ENCODE assay signal across 14 mouse cellular contexts in genomic region chr11:86571871-86572270, GRCm38 (mm10). TPM values are rescaled to one million over a fixed set of nuclear protein-coding genes. Genes with fewer than 3 reads are reported as not detected.
DNase-seq lines count a peak whose midpoint lies in the region; ATAC-seq and TF ChIP-seq lines count a peak whose summit lies in the region.
"Had no signal": no experiment of that assay in that cellular context is flagged by ENCODE, and none has a peak within 500 bp of the region (broad histone marks: within the 10 kb centered on the region; RNA-seq: fewer than 3 reads in every experiment).

No protein-coding gene starts in this region.

- no peaks in the 10 kb centered on the region for H3K9me3 ChIP-seq in heart, embryonic 16.5 days (replicated peaks; ENCODE audit: control insufficient read depth, low read length)
- H3K9me3 ChIP-seq in lung, postnatal 0 days (ENCODE audit: low read length): no peaks in the 10 kb centered on the region
- H3K9me3 ChIP-seq in intestine, postnatal 0 days (ENCODE audit: control insufficient read depth): no peaks in the 10 kb centered on the region
- H3K9me3 ChIP-seq: forebrain, embryonic 13.5 days; hindbrain, embryonic 13.5 days; midbrain, embryonic 15.5 days; neural tube, embryonic 13.5 days had no signal

- no peaks in the 10 kb centered on the region for H3K27me3 ChIP-seq in heart, embryonic 16.5 days (ENCODE audit: control insufficient read depth, insufficient read depth, low read length)
- H3K27me3 ChIP-seq in lung, postnatal 0 days (replicated peaks; ENCODE audit: insufficient read depth, low read length): no peaks in the 10 kb centered on the region
- H3K27me3 ChIP-seq in intestine, postnatal 0 days (replicated peaks; ENCODE audit: control insufficient read depth, insufficient read depth, low read length): no peaks in the 10 kb centered on the region
- H3K27me3 ChIP-seq: forebrain, embryonic 13.5 days; hindbrain, embryonic 13.5 days; midbrain, embryonic 15.5 days; neural tube, embryonic 13.5 days had no signal

- TF ChIP-seq EP300 in lung, postnatal 0 days (IDR thresholded peaks at IDR 0.05): no peak

- TF ChIP-seq CTCF in lung, postnatal 0 days (IDR thresholded peaks at IDR 0.05): no peak
- TF ChIP-seq CTCF in intestine, postnatal 0 days (IDR thresholded peaks at IDR 0.05; ENCODE audit: low read depth): no peak

- no peak for ATAC-seq in heart, embryonic 16.5 days (replicated peaks; ENCODE audit: extremely low read depth, insufficient read depth, low FRiP score)
- peak; percentile 63 for ATAC-seq in lung, postnatal 0 days
- no peak for ATAC-seq in intestine, postnatal 0 days
- ATAC-seq in activated CD4-positive, CD25-positive, alpha-beta regulatory T cell, adult 4 months: no peak
- ATAC-seq: forebrain, embryonic 13.5 days; midbrain, embryonic 15.5 days had no signal

- no peak overlapping the region for H3K4me3 ChIP-seq in heart, embryonic 16.5 days (ENCODE audit: low read length)
- H3K4me3 ChIP-seq in lung, postnatal 0 days (ENCODE audit: low read depth, low read length): no peak overlapping the region
- H3K4me3 ChIP-seq in intestine, postnatal 0 days (ENCODE audit: low read depth, low read length): no peak overlapping the region
- H3K4me3 ChIP-seq: forebrain, embryonic 13.5 days; hindbrain, embryonic 13.5 days; midbrain, embryonic 15.5 days; neural tube, embryonic 13.5 days had no signal

- H3K9ac ChIP-seq in heart, embryonic 16.5 days (ENCODE audit: low read length): no peak overlapping the region
- H3K9ac ChIP-seq in lung, postnatal 0 days (replicated peaks; ENCODE audit: low read depth): no peak overlapping the region
- no peak overlapping the region for H3K9ac ChIP-seq in intestine, postnatal 0 days (ENCODE audit: low read depth, low read length)
- H3K9ac ChIP-seq: forebrain, embryonic 13.5 days; midbrain, embryonic 15.5 days; neural tube, embryonic 13.5 days had no signal

- H3K4me2 ChIP-seq in heart, embryonic 16.5 days (ENCODE audit: low read depth, low read length): no peak overlapping the region
- H3K4me2 ChIP-seq in lung, postnatal 0 days (replicated peaks; ENCODE audit: low read depth, low read length): no peak overlapping the region
- H3K4me2 ChIP-seq in intestine, postnatal 0 days (replicated peaks; ENCODE audit: low read depth): no peak overlapping the region
- H3K4me2 ChIP-seq: forebrain, embryonic 13.5 days; hindbrain, embryonic 13.5 days; midbrain, embryonic 15.5 days; neural tube, embryonic 13.5 days had no signal

- H3K36me3 ChIP-seq in heart, embryonic 16.5 days (ENCODE audit: control insufficient read depth, insufficient read depth): peaks cover 7% of the 10 kb centered on the region; the same call in 1 of the 2 replicates
- no peaks in the 10 kb centered on the region for H3K36me3 ChIP-seq in lung, postnatal 0 days (ENCODE audit: insufficient read depth, low read length)
- no peaks in the 10 kb centered on the region for H3K36me3 ChIP-seq in intestine, postnatal 0 days (ENCODE audit: control insufficient read depth, insufficient read depth)
- H3K36me3 ChIP-seq: hindbrain, embryonic 13.5 days; midbrain, embryonic 15.5 days; neural tube, embryonic 13.5 days had no signal

- peaks cover 14% of the 10 kb centered on the region for H3K4me1 ChIP-seq in heart, embryonic 16.5 days (ENCODE audit: control insufficient read depth, insufficient read depth, low read length)
- peaks cover 16% of the 10 kb centered on the region; the same call in 1 of the 2 replicates for H3K4me1 ChIP-seq in lung, postnatal 0 days (ENCODE audit: insufficient read depth, low read depth, low read length)
- no peaks in the 10 kb centered on the region for H3K4me1 ChIP-seq in intestine, postnatal 0 days (replicated peaks; ENCODE audit: control insufficient read depth, insufficient read depth, low read length)
- H3K4me1 ChIP-seq: midbrain, embryonic 15.5 days had no signal

- DNase-seq in heart, adult 8-10 months (ENCODE audit: low spot score): no peak
- DNase-seq in lung, postnatal 0 days (ENCODE audit: low spot score): peak; percentile 85
- no peak for DNase-seq in lung, adult 18-20 months
- DNase-seq in left cerebral cortex, adult 9 months (ENCODE audit: low spot score in 2 of 2): no peak
- no peak for DNase-seq in cerebellum, adult 11 months
- DNase-seq: adrenal gland, adult 8-10 months; lung, postnatal 14 days had no signal

- 68% methylated on average over 4 of the region's 4 CpGs for WGBS in heart, embryonic 16.5 days
- 59% methylated on average over 4 of the region's 4 CpGs for WGBS in lung, postnatal 0 days
- 52% methylated on average over 4 of the region's 4 CpGs for WGBS in intestine, postnatal 0 days

- H3K27ac ChIP-seq in heart, embryonic 16.5 days (ENCODE audit: low read length): peak overlapping the region; percentile 33
- peak overlapping the region; percentile 68 for H3K27ac ChIP-seq in lung, postnatal 0 days (ENCODE audit: low read length)
- H3K27ac ChIP-seq in intestine, postnatal 0 days (ENCODE audit: low read depth, low read length): peak overlapping the region; percentile 42; the same call in 1 of the 2 replicates
- H3K27ac ChIP-seq: forebrain, embryonic 13.5 days; hindbrain, embryonic 13.5 days; midbrain, embryonic 15.5 days; neural tube, embryonic 13.5 days had no signal

RNA-seq across cellular contexts. Expression of gene Tubd1, which starts 27.1 kb away (rescaled TPM):
- 13.6 and 14.3 TPM in 2 replicates for polyA plus RNA-seq in heart, embryonic 16.5 days (2015; fragmentation: Nextera tagmentation; extraction: Ambion mirVana)
- total RNA-seq in heart, adult 8-10 months (2022): 1 to 10 TPM; 5.4 to 6.2 (median 5.8) TPM
- 7.3 and 7.5 TPM in 2 replicates for polyA plus RNA-seq in lung, postnatal 0 days (2015; fragmentation: Nextera tagmentation; extraction: Ambion mirVana)
- polyA plus RNA-seq in intestine, postnatal 0 days (2015; fragmentation: Nextera tagmentation; extraction: Ambion mirVana): 4.7 and 5.9 TPM in 2 replicates
- polyA plus RNA-seq in activated CD4-positive, CD25-positive, alpha-beta regulatory T cell, adult 4 months (2017; shearing (Covaris generic)): 1 to 10 TPM; 5.7 to 5.9 TPM

RNA-seq across cellular contexts. Expression of gene Rps6kb1, which starts 27.3 kb away (rescaled TPM):
- 39.8 and 40.8 TPM in 2 replicates for polyA plus RNA-seq in heart, embryonic 16.5 days (2015; fragmentation: Nextera tagmentation; extraction: Ambion mirVana)
- 10 to 100 TPM; 16.5 to 24.5 (median 23.9) TPM for total RNA-seq in heart, adult 8-10 months (2022)
- polyA plus RNA-seq in lung, postnatal 0 days (2015; fragmentation: Nextera tagmentation; extraction: Ambion mirVana): 35.5 and 35.6 TPM in 2 replicates
- polyA plus RNA-seq in intestine, postnatal 0 days (2015; fragmentation: Nextera tagmentation; extraction: Ambion mirVana): 37.9 and 39.9 TPM in 2 replicates
- 10 to 100 TPM; 40.2 to 56.5 TPM for polyA plus RNA-seq in activated CD4-positive, CD25-positive, alpha-beta regulatory T cell, adult 4 months (2017; shearing (Covaris generic))
